Mouse (Mus musculus) MEL (cell line): ENCODE measurements around the gene Relt.

ENCODE experiments used
- CTCF ChIP-seq, 3 experiments: IDR thresholded peaks in 2 of 3; conservative IDR thresholded peaks in 1 of 3; 2 replicates each; pipeline ENCODE4 v1.5.1; 2011 to 2012; ENCODE audit warnings: low read length in 3 of 3, low read depth in 2 of 3, mild to moderate bottlenecking in 2 of 3, improper control_type of control experiment in 1 of 3, inconsistent platforms in 1 of 3, mixed read lengths in 1 of 3, moderate library complexity in 1 of 3; ENCODE audit not compliant: control insufficient read depth in 1 of 3, insufficient read depth in 1 of 3, poor library complexity in 1 of 3, severe bottlenecking in 1 of 3
- EP300 ChIP-seq, 2 experiments: IDR thresholded peaks; 2 replicates each; pipeline ENCODE4 v1.6.1; 2011; ENCODE audit warnings: improper control_type of control experiment in 2 of 2, low read length in 2 of 2, low read depth in 1 of 2, mild to moderate bottlenecking in 1 of 2
- GATA1 ChIP-seq: IDR thresholded peaks from 2 replicates; pipeline ENCODE4 v1.6.1; 2011; ENCODE audit warnings: low read depth, low read length, improper control_type of control experiment
- MAX ChIP-seq: IDR thresholded peaks from 2 replicates; pipeline ENCODE4 v1.6.1; 2011; ENCODE audit warnings: low read length, improper control_type of control experiment
- MAZ ChIP-seq: IDR thresholded peaks from 2 replicates; pipeline ENCODE4 v1.6.1; 2012; ENCODE audit warnings: low read depth, mild to moderate bottlenecking, inconsistent platforms, low read length, improper control_type of control experiment
- MEF2A ChIP-seq: IDR thresholded peaks from 2 replicates; pipeline ENCODE4 v1.6.1; 2014; ENCODE audit warnings: low read depth, mild to moderate bottlenecking, inconsistent platforms, low read length, improper control_type of control experiment; ENCODE audit not compliant: poor library complexity, insufficient replicate concordance, severe bottlenecking; ENCODE audit errors: extremely low read depth
- POLR2A ChIP-seq, 2 experiments: IDR thresholded peaks; 2 replicates each; pipeline ENCODE4 v1.6.1; 2011 to 2012; ENCODE audit warnings: low read length in 2 of 2, mild to moderate bottlenecking in 2 of 2, control low read depth in 1 of 2, improper control_type of control experiment in 1 of 2, low read depth in 1 of 2, moderate library complexity in 1 of 2; ENCODE audit not compliant: control insufficient read depth in 1 of 2, insufficient read depth in 1 of 2, poor library complexity in 1 of 2
- RCOR1 ChIP-seq: IDR thresholded peaks from 2 replicates; pipeline ENCODE4 v1.6.1; 2012; ENCODE audit warnings: low read depth, mild to moderate bottlenecking, inconsistent platforms, low read length, improper control_type of control experiment
- TAL1 ChIP-seq: IDR thresholded peaks from 2 replicates; pipeline ENCODE4 v1.6.1; 2012; ENCODE audit warnings: mild to moderate bottlenecking, inconsistent platforms, low read length, moderate library complexity, mixed read lengths
- TCF12 ChIP-seq: IDR thresholded peaks from 2 replicates; pipeline ENCODE4 v1.6.1; 2014; ENCODE audit warnings: low read depth, mild to moderate bottlenecking, inconsistent platforms, low read length, improper control_type of control experiment, moderate library complexity
- USF1 ChIP-seq: IDR thresholded peaks from 2 replicates; pipeline ENCODE4 v1.6.1; 2014; ENCODE audit warnings: low read depth, mild to moderate bottlenecking, inconsistent platforms, low read length, improper control_type of control experiment, moderate library complexity
- ZC3H11A ChIP-seq: IDR thresholded peaks from 2 replicates; pipeline ENCODE4 v1.6.1; 2012; ENCODE audit warnings: low read depth, mild to moderate bottlenecking, inconsistent platforms, low read length, improper control_type of control experiment
- ZNF384 ChIP-seq: IDR thresholded peaks from 2 replicates; pipeline ENCODE4 v1.6.1; 2012; ENCODE audit warnings: low read depth, mild to moderate bottlenecking, inconsistent platforms, low read length, improper control_type of control experiment

DNA sequence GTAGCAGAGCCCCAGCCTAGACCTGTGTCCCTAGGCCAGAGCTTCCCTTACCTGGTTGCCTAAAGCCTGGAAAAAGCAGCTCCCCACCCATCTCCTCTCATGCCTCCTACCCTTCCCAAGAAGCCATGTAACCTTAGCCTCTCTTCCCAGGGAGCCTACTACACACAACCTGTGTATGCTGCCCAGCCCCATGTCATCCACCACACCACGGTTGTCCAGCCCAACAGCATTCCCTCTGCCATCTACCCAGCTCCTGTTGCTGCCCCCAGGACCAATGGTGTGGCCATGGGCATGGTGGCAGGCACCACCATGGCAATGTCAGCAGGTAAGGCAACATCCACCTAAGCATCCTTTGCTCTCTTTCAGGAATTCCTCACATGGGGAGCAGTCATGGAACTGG, 29.4 kb downstream of the Relt start:
- TF ChIP-seq CTCF (IDR thresholded peaks at IDR 0.05 in 2 of 3, conservative IDR thresholded peaks at IDR 0.05 in 1 of 3; ENCODE audit: control insufficient read depth in 1 of 3, insufficient read depth in 1 of 3, low read depth in 2 of 3, low read length in 3 of 3, poor library complexity in 1 of 3, severe bottlenecking in 1 of 3): no peak
- TF ChIP-seq ZC3H11A: no peak
- TF ChIP-seq RCOR1: no peak
- TF ChIP-seq MAX: no peak
- TF ChIP-seq ZNF384: no peak
- no peak for TF ChIP-seq EP300 (IDR thresholded peaks at IDR 0.05; ENCODE audit: low read depth in 1 of 2, low read length in 2 of 2)
- TF ChIP-seq POLR2A (IDR thresholded peaks at IDR 0.05; ENCODE audit: control insufficient read depth in 1 of 2, insufficient read depth in 1 of 2, low read depth in 1 of 2, low read length in 2 of 2, poor library complexity in 1 of 2): no peak
- TF ChIP-seq GATA1: no peak
- no peak for TF ChIP-seq TAL1
- TF ChIP-seq MAZ: no peak
- TF ChIP-seq TCF12: no peak
- TF ChIP-seq USF1: no peak
- TF ChIP-seq MEF2A: no peak
